Mouse (Mus musculus): ENCODE data around the gene Cnnm1.

Cnnm1 gene

DNA sequence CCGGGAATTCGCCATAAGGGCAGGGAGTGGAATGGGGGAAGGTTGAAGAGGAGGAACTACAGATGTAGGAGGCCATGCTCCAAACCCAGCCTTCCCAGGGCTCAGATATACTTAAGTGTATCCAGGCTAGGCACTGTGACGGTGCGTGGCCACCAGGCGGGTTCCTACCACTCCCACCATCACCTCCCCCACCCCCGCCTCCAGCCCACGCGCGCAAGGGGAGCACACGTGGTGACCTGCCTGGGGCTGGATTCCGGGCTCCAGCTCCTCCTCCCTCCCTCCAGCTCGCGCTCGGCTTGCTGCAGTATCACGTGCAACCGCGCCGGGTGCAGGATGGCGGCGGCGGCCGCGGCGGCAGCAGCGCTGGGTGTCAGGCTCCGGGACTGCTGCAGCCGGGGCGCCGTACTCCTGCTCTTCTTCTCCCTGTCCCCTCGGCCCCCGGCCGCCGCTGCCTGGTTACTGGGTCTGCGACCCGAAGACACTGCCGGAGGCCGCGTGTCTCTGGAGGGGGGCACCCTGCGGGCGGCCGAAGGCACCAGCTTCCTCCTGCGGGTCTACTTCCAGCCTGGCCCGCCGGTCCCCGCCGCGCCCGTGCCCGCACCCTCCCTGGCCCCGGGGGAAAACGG lies at the start of gene Cnnm1:
Gene Cnnm1 (plus strand): TSS at position 325 of the 626 bp plus-strand sequence.
- DNase-seq (ENCODE audit: low read depth, low spot score), result peak; percentile 51

DNA sequence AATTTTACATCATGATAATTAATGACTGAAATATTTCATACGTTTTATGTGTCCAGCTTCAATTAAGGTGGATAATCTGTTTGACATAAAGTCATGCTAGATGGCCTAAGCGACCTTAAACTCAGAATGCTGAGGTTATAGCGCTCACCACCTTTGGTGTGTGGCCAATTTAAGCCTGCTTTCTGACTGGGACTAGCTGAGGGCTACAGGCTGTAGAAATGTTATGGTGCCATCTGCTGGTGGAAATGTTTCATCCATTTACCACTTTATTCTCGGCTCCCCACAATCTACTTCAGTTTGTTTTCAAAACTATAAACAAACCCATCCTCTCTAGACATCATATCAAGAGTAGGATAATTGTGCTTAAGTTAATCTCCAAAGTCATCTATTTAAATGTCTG lies 43.9 kb upstream of the Cnnm1 start:
- peak; percentile 71 for DNase-seq (ENCODE audit: low read depth, low spot score)

DNA sequence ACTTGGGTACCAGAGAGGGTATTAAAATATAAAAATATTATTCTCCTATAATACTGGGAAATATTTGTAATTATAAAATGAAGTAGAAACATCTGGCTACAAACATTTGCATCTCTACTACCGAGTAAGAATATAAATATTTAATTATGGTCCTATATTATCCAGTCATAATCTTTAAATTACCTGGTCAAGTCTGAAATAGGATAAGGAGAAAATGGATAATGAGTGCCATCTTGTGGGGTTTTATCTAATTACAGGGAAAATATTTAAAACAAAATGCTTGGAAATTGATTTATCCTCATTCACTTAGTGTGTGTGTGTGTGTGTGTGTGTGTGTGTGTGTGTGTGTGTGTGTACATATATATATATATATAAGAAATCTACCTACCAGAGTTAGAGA lies 33.1 kb upstream of the Cnnm1 start:
- DNase-seq (ENCODE audit: low read depth, low spot score), result no peak

DNA sequence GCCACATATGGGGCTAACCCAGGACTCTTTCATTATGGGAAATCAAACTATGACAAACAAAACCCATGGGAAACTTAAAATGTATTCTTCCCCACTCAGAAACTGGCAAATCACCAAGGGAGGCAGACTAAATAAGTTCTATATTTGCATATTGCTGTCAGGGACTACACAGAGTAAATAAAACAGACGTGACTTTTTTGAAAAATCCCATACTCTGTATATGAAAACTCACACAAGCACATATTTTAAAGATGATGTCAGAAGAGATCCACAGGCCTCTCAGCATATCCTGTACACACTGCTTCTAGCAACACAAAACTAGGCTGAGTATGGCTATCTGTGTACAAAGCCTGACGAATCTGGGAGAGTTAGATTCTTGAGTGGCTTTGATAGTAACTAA lies 24.7 kb upstream of the Cnnm1 start:
- DNase-seq (ENCODE audit: low read depth, low spot score), result no peak

DNA sequence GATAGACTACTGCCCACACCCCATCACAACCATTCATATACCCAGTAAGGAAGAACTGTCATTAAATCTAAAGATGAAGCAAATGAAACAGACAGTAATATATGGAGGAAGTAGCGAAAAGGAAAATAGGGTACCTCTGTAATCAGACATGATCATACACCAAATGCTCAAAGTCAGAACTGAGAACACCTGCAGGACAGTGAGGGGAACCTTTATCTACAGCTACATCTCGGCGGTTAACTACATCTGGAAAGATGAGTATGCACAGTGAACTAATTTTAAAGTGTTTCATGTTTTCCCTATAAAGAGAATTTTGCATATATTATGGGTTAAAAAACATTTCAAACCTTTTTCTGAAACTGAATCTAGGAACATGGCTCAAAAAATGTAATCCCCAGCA lies 19.7 kb upstream of the Cnnm1 start:
- DNase-seq (ENCODE audit: low read depth, low spot score), result no peak

DNA sequence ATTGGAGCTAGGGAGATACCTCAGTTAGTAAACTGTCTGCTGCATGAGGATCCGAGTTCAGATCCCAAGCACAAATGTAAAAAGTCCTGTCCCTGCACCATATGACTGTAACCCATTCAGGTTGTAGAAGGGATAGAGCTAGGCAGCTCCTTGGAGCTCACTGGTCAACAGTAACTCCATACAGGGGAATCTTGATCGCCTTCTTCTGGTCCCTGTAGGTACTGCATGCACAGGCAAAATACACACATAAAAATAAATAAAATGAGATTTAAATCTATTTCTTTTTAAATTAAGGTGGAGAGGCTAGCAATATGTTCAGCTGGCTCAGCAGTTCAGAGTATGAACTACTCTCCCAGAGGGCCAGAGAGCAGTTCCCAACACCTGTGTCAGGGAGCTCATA lies 16.2 kb upstream of the Cnnm1 start:
- DNase-seq (ENCODE audit: low read depth, low spot score), result no peak

DNA sequence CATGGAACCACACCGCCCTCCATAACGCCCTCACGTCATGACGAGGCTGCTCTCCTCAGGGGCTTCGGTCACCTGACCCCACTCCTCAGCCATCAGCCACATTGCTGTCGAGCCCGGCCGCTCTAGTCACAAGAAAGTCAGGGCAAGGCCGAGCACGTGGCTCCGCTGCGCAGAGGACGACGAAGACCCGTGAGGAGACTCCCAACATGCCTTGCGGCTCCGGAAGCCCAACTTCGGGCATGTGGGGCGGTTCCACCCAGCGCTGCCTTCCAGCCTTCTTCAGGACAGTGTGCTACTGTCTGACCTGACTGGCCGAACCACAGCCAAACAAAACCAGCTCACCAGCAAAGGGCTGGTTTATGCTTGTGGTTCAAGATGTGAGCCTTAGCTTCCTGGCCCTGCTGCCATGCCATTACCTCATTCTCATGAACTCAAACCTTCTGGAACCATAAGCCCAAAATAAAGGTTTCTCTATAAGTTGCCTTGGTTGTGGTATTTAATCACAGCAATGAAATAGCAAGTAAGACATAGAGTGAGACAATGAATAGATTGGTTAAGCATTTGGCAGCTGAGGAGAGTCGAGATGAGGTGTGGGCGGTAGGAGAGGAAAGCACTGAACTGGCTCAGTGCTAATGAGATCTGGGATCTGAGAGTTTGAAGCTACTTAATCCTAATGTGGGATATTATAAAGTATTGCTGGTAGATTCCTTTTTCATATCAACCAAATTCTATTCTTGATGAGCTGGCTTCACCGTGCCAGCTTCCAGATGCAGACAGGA lies 12.6 kb upstream of the Cnnm1 start:
- DNase-seq (ENCODE audit: low read depth, low spot score), result no peak

DNA sequence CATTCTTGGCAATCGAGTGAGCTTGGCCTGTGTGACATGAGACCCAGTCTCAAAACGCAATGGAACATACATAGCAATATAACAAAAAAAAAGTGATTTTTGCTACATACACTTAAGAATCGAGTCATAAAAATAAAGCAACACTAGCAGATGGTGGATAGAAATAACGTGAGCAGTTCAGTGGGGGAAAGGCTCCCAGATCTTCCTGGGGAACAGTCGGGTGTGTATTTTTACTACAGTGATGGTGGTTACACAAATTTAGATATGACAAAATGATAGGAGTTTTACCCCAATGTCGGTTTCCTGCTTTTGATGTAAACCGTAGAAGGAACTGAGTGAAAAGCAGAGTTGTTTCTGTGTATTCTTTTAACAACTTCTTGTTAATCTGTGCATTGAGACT lies 990 bp upstream of the Cnnm1 start:
- DNase-seq (ENCODE audit: low read depth, low spot score), result no peak

DNA sequence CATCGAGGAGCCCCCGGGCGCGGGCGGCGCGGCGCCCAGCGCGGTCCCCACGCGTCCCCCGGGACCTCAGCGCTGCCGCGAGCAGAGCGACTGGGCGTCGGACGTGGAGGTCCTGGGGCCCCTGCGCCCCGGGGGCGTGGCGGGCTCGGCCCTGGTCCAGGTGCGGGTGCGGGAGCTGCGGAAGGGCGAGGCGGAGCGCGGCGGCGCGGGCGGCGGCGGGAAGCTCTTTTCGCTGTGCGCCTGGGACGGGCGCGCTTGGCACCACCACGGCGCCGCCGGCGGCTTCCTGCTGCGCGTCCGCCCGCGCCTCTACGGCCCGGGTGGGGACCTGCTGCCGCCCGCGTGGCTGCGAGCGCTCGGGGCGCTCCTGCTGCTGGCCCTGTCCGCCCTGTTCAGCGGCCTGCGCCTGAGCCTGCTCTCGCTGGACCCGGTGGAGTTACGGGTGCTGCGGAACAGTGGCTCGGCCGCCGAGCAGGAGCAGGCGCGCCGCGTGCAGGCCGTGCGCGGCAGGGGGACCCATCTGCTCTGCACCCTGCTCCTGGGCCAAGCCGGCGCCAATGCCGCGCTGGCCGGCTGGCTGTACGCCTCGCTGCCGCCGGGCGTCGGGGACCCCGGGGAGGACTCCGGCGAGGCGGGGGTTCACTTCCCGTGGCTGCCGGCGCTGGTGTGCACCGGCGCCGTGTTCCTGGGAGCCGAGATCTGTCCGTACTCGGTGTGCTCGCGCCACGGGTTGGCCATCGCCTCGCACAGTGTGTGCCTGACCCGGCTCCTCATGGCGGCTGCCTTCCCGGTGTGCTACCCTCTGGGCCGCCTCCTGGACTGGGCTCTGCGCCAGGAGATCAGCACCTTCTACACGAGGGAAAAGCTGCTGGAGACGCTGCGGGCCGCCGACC lies 778 bp downstream of the Cnnm1 start:
- DNase-seq (ENCODE audit: low read depth, low spot score), result no peak

DNA sequence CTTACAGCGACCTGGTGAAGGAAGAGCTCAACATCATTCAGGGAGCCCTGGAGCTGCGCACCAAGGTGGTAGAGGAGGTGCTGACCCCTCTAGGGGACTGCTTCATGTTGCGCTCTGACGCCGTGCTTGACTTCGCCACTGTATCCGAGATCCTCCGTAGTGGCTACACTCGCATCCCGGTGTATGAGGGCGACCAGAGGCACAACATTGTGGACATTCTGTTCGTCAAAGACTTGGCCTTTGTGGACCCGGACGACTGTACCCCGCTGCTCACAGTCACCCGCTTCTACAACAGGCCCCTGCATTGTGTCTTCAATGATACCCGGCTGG lies 1.4 kb downstream of the Cnnm1 start:
- DNase-seq (ENCODE audit: low read depth, low spot score), result no peak

DNA sequence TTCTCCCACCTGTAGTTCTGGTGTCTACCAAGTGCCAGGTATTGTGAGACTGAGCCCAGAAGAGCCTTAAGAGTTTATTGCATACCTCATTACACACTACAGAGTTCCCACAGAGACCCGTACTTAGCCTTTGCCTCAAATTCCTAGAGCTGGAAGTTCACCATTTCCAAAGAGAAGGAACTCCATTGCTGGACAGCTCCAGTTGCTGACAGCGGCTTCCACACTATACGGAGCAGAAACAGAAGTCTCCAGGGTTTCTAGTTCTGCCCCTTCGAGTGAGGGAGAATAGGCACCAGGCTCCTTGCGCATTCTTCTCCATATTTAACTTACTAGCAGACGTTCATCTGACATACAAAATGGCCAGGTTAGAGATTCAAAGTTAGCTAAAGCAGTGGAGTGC lies 2.0 kb downstream of the Cnnm1 start:
- no peak for DNase-seq (ENCODE audit: low read depth, low spot score)

DNA sequence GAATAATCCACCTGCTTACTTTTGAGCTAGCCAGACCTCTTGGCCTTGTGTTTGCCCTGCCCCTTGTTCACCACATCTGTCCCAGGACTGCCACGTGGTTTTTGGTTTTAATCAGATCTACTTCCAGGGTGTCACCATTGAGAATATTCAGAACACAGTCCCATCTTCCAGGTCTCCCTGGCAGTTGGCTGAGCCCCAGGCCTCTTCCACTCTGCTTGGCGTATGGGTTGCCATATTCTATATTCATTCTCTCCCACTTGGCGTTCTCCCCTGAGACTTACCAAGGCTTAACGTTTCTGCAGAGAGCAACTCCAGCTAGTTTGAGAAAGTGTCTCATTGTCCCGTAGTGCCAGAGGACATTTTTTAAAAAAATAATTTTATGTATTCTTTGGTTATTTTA lies 2.7 kb downstream of the Cnnm1 start:
- no peak for DNase-seq (ENCODE audit: low read depth, low spot score)

DNA sequence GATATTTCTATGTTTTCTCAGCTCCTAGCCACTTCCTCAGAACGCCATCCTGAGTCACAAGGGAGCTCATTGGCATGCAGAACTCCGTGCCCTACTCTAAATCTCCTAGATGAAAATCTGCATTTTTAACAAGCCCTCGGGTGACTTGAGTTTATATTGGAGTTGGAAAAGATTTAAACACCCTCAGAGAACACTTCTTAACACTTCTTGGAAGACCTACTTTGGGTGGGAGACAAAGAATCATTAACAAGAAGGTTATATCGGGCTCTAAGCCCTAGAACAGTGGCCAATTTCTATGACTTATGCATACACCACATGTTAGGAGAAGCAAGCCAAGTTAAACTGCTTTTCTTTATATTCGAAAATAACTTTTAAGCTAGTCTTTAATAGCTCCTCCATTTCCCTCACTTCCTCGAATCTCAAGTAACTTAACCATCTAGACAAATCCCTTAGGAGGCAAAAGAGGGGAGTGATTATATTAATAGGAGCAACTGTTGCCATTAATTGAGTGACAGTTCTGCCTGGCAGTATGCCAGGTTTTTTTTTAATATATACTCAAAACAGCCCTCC lies 4.5 kb downstream of the Cnnm1 start:
- DNase-seq (ENCODE audit: low read depth, low spot score), result no peak

DNA sequence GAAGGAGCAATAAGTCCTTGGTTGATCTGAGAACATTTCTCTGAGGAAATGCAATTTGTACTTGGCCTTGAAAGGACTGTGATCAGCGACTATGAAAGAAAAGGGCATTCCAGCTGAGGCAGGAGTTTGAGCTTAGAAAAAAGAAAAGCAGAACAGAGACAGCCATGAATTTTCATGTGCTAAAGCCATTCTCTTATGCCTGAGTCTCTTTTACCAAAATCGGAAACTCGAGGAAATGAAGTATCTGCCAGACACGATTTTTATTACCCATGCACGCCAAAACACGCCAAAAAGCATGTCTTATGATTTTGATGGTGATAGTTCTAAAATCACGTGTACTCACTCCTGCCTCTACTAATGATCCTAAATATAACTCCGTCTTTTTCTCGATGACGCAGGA lies 11.3 kb downstream of the Cnnm1 start:
- no peak for DNase-seq (ENCODE audit: low read depth, low spot score)

DNA sequence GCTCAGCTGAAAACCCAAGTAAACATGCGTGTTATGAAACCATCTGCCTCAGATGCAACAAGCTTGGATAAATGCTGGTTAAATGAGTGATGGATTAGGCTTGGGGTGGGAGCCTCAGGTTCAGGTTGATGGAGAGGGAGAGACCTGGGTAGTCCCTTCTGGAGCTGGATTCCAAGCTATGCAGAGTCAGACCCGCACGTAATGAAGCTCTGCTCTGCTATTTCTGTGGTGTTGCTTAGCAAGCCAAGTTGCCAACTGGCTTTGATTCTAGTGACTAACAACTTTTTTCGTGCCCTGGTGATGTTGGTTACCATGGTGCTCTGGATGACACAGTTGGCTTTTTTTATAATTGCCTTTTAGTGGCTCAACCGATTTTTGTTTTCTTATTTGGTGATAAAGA lies 11.9 kb downstream of the Cnnm1 start:
- no peak for DNase-seq (ENCODE audit: low read depth, low spot score)

DNA sequence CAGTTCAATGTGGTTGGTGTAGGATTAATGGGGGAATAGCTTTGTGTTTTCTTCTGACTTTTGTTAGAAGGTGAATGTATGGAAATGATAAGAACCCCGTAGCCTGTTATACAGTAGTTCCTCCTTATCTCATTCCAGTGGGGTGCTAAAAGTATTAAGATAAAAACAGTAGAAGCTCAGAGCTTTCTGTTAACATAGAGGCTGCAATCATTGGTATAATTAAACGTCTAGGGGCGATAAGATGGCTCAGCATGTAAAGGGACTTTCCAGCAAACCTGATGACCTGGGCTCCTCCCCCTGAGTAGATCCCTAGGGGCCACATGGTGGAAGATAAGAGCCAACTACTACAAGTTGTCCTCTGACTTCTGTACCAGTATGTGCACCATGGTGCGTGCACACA lies 12.8 kb downstream of the Cnnm1 start:
- DNase-seq (ENCODE audit: low read depth, low spot score), result no peak

DNA sequence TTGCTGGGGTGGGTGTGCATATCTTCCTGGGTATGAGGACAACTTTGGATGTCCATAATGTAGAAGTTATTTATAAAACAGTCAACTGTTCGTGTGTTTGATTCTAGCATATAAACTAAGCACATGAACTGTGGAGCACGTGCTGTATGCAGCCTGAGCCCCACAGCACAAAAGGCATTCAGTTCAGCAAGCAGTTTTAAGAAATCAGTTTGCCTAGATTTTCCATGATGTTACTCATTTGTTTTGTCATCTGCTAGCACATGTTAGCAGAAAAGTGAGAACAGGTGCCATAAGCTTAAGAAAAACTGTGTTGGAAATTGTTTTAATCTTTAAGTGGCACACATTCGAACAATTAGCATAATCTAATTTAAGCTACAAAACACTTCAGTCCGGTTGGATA lies 19.7 kb downstream of the Cnnm1 start:
- DNase-seq (ENCODE audit: low read depth, low spot score), result no peak

DNA sequence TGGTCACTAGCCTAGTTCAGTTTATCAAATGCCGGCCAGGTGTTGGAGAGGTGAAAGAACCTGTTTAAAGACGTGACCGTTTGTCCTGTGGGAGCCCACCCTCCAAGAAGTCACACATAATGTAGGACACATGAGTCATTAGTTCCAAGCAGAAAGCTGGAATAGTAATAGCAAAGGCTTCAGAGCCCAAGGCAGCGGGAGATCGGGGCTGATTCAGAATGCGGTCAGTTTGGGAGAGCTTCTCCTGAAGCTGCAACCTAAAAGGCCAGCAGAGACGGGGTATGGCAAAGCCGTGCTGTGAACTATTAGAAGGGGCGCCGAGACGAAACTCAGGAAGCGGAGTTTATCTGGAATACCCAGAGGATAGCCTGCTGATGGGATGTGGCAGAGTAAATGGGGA lies 20.2 kb downstream of the Cnnm1 start:
- DNase-seq (ENCODE audit: low read depth, low spot score), result no peak

DNA sequence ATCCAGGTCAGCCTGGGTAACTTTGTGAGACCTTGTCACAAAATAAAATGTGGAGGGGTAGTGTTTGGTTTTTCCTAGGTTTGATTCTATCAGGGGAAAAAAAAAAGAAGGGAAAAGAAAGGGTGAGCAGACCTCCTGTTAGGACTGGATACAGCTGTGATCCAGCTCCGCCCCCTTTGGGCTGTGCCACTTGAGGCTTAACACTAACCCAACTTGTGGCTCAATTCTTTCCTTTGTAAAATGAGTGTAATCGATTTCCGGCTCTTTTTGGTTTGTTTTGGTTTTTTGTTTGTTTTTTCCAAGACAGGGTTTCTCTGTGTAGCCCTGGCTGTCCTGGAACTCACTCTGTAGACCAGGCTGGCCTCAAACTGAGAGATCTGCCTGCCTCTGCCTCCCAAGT lies 21.9 kb downstream of the Cnnm1 start:
- no peak for DNase-seq (ENCODE audit: low read depth, low spot score)

DNA sequence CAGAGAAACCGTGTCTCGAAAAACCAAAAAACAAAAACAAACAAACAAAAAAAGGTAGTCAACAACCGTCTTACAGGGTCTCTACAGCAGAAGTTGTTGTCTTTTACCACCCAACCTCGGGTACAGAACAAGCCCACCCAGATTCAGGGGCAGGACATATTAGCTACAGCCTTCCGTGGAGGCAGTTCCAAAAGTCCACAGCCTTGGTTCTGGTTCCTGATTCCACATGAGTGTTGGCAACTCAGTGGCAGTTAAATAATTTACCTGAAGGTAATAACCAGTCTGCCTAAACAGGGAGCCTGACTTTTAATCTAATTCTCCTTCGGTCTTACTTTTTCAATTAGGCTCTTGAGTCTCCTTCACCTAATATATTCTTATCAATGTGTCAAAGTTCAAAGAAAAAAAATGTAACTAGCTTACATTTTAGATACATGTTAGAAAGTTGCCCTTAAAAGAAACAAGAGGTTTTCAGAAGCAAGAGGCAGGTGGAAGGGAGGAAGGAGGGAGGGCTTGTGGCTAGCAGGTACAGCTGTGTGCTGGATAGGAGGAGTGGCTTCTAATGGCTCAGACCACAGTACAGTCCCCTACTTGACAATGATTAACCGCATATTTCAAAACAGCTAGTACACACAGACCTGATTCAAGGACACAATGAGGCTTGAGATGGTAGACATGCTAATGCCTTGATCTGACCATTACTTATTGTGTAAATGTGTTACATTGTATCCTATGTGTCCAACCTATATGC lies 23.5 kb downstream of the Cnnm1 start:
- no peak for DNase-seq (ENCODE audit: low read depth, low spot score)

DNA sequence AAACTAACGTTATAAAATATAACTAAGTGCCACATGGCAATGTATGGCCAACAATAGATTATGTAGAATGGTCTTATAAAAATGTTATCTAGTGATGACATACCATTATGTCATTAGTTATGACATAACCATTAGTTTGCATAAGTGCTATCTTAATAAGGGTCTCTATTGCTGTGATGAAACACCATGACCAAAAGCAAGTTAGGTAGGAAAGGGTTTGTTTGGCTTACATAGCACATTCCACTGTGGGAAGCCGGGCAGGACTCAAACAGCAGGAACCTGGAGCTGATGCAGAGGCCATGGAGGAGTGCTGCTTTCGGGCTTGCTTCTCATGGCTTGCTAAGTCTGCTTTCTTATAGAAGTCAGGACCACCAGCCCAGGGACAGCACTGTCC lies 24.1 kb downstream of the Cnnm1 start:
- DNase-seq (ENCODE audit: low read depth, low spot score), result no peak

DNA sequence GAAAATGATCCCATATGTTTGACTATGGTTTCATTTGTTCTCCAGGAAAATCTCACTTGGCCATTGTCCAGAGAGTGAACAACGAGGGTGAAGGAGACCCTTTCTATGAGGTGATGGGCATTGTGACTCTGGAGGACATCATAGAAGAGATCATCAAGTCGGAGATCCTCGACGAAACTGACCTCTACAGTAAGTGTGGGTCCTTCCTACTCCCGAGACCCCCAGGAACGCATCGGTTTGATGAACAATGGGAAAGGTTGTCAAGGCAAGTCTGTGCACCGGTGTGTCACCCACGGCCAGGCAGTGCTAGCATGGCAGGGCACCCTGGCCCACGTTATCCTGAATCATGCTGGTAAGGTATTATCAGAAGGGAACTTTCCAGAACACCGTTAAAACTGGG lies 24.8 kb downstream of the Cnnm1 start:
- DNase-seq (ENCODE audit: low read depth, low spot score), result no peak

All from forelimb bud, embryonic 11.5 days (tissue).